Mouse (Mus musculus) heart, embryonic 15.5 days (tissue): ENCODE measurements at regions not wholly inside any gene's neighbourhood (a gene's known extent, or its start where the extent isn't known, plus 50 kb on each side); places are given as distances from the start of the nearest gene placed in this dataset.
"Not testable (repeated sequence)": the region's sequence is repeated elsewhere in the genome, so short reads cannot be mapped to it uniquely, and the experiment has no call there.

Experiments
- ATAC-seq: fragments of 200-750 bp; cut with Nextera tagmentation; replicated peaks from 2 replicates; pipeline ENCODE4 v1.8.0; 2017; ENCODE audit warnings: low read depth, moderate TSS enrichment; ENCODE audit not compliant: insufficient number of reproducible peaks, insufficient read depth, low FRiP score
- H3K27ac ChIP-seq: fragments of 300-500 bp; sonication (generic); 2 replicates; pipeline ENCODE4 v1.5.1; 2015; ENCODE audit warnings: mild to moderate bottlenecking, inconsistent platforms
- H3K27me3 ChIP-seq: fragments of 300-500 bp; sonication (generic); 2 replicates; pipeline ENCODE4 v1.6.1; 2015; ENCODE audit warnings: inconsistent platforms
- H3K36me3 ChIP-seq: fragments of 300-500 bp; sonication (generic); 2 replicates; pipeline ENCODE4 v1.6.1; 2015; ENCODE audit warnings: mild to moderate bottlenecking, inconsistent platforms
- H3K4me1 ChIP-seq: fragments of 300-500 bp; sonication (generic); replicated peaks from 2 replicates; pipeline ENCODE4 v1.6.1; 2015; ENCODE audit warnings: inconsistent platforms
- H3K4me2 ChIP-seq: fragments of 300-500 bp; sonication (generic); 2 replicates; pipeline ENCODE4 v1.6.1; 2015; ENCODE audit warnings: inconsistent platforms, mild to moderate bottlenecking, moderate library complexity
- H3K4me3 ChIP-seq: fragments of 300-500 bp; sonication (generic); 2 replicates; pipeline ENCODE4 v1.5.1; 2015; ENCODE audit warnings: mild to moderate bottlenecking, inconsistent platforms
- H3K9ac ChIP-seq: fragments of 300-500 bp; sonication (generic); 2 replicates; pipeline ENCODE4 v1.6.1; 2015; ENCODE audit warnings: mild to moderate bottlenecking, inconsistent platforms
- H3K9me3 ChIP-seq: fragments of 300-500 bp; sonication (generic); replicated peaks from 2 replicates; pipeline ENCODE4 v1.6.1; 2016; ENCODE audit warnings: inconsistent platforms
- WGBS: fragments of 180-500 bp; shearing (Covaris S2); methylation state at CpG from one replicate; pipeline ENCODE4 v1.1.7; 2015; ENCODE audit warnings: mixed read lengths; 5-methylcytosine and 5-hydroxymethylcytosine counted together

DNA sequence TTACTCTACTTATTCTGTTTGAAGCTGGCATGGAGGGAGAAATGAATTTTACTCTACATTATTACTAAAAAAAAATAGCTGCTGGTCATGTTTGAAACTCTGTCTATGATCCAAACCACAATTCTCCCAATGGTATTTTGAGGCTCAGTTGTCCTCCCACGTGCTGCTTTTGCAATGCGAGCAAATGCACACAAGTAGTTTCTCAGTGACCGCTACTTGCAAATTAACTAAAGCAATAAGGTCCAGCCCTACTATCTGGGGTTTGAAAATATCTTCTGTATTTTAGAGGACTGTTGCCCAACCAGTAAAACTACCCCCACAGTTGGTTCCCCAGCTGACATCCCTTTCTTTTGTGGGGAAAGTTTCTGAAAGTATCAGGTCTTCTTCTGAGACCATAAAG lies 276.0 kb downstream of the Cetn3 start:
- ATAC-seq = no peak
- 73% methylated on average over 3 of the region's 3 CpGs for WGBS
- peak overlapping the region; percentile 64 for H3K27ac ChIP-seq

GRCm38 (mm10) chr13:82059498-82059897 lies 276.6 kb downstream of the Cetn3 start:
- Histone ChIP-seq H3K4me1 (peaks cover 15% of the 10 kb centered on the region), H3K4me2 (no peak overlapping the region), H3K27ac (peak overlapping the region; percentile 20; the same call in 1 of the 2 replicates), H3K9ac (no peak overlapping the region), H3K4me3 (no peak overlapping the region), H3K27me3 (no peaks in the 10 kb centered on the region), H3K36me3 (no peaks in the 10 kb centered on the region), H3K9me3 (no peaks in the 10 kb centered on the region)
- 9% methylated on average over 5 of the region's 5 CpGs for WGBS
- peak; percentile 70; the same call in 1 of the 2 replicates for ATAC-seq

More for the DNA sequence above, 276.0 kb downstream of the Cetn3 start:
- no peaks in the 10 kb centered on the region for H3K27me3 ChIP-seq
- H3K4me1 ChIP-seq = peaks cover 15% of the 10 kb centered on the region
- H3K9ac ChIP-seq = no peak overlapping the region
- no peak overlapping the region for H3K4me3 ChIP-seq
- no peaks in the 10 kb centered on the region for H3K36me3 ChIP-seq
- H3K4me2 ChIP-seq = no peak overlapping the region
- no peaks in the 10 kb centered on the region for H3K9me3 ChIP-seq

GRCm38 (mm10) chr13:82063880-82064279 lies 281.0 kb downstream of the Cetn3 start:
- WGBS = 90% methylated on average over 2 of the region's 2 CpGs
- not testable (repeated sequence) for H3K36me3 ChIP-seq, H3K4me2 ChIP-seq, H3K9ac ChIP-seq, H3K9me3 ChIP-seq, H3K27me3 ChIP-seq, H3K27ac ChIP-seq, H3K4me1 ChIP-seq, ATAC-seq, H3K4me3 ChIP-seq

- Histone ChIP-seq H3K9ac (no peak overlapping the region), H3K36me3 (no peaks in the 10 kb centered on the region), H3K27ac (no peak overlapping the region), H3K9me3 (no peaks in the 10 kb centered on the region), H3K4me2 (no peak overlapping the region), H3K4me3 (no peak overlapping the region), H3K4me1 (no peaks in the 10 kb centered on the region), H3K27me3 (no peaks in the 10 kb centered on the region)
- WGBS = 65% methylated on average over 1 of the region's 1 CpGs
- no peak for ATAC-seq
Observed at GRCm38 (mm10) chr13:82066174-82066573, 283.3 kb downstream of the Cetn3 start.

DNA sequence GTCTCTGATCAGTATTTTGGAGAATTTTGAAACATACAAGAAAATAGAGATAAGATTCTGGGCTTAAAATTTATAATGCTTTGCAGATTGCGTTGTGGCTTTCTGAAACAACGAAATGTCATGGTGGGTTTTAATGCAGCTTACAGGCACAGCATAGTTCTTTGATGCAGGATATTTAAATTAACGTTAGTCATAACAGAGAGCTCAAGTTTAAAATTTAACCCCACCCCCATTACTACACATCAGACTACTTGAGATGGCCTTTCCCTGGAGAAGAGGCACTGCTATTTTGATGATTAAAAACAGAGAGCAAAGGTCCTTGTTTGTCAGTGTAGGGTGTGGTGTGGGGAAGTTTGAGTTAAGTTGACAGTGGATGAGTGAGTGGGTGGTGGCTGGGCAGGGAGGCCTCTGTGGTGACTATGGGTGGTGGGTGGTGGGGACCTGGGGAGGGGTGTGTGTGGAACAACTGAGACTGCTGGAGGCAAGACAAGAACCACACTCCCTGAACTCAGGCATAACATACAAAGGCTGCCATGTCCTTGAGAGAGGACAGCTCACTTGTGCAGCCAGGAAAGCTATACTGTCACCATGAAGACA lies 283.9 kb downstream of the Cetn3 start:
- Histone ChIP-seq H3K4me3 (no peak overlapping the region), H3K4me1 (no peaks in the 10 kb centered on the region), H3K27ac (no peak overlapping the region), H3K36me3 (no peaks in the 10 kb centered on the region), H3K9ac (no peak overlapping the region), H3K27me3 (no peaks in the 10 kb centered on the region), H3K4me2 (no peak overlapping the region), H3K9me3 (no peaks in the 10 kb centered on the region)
- WGBS = 78% methylated on average over 3 of the region's 3 CpGs
- ATAC-seq = no peak

GRCm38 (mm10) chr13:82072449-82072848 lies 289.6 kb downstream of the Cetn3 start:
- 89% methylated on average over 1 of the region's 1 CpGs for WGBS
- H3K4me2 ChIP-seq = no peak overlapping the region
- no peaks in the 10 kb centered on the region for H3K9me3 ChIP-seq
- no peaks in the 10 kb centered on the region for H3K4me1 ChIP-seq
- no peaks in the 10 kb centered on the region for H3K36me3 ChIP-seq
- H3K27ac ChIP-seq = no peak overlapping the region
- no peak overlapping the region for H3K9ac ChIP-seq
- ATAC-seq = no peak
- H3K4me3 ChIP-seq = no peak overlapping the region
- no peaks in the 10 kb centered on the region for H3K27me3 ChIP-seq

DNA sequence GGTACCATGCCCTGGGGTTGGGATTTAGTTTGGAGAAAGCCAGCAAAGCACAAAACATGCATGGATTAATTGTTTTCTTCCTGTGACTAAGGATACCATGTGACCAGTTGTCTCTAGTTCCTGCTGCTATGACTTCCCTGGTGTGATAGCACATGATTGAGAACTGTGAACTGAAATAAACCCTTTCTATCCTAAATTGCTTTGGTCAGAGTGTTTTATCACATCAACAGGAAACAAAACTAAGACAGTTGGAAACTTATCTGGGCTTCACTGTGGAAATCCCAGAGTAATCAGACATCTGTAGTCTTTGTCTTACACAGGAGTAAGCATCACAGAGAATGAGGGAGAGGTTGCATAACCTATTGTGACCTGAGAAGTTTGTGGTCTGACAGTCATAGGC lies 290.5 kb downstream of the Cetn3 start:
- Histone ChIP-seq H3K27ac (no peak overlapping the region), H3K36me3 (no peaks in the 10 kb centered on the region), H3K4me1 (no peaks in the 10 kb centered on the region), H3K4me2 (no peak overlapping the region), H3K9me3 (no peaks in the 10 kb centered on the region), H3K9ac (no peak overlapping the region), H3K27me3 (no peaks in the 10 kb centered on the region), H3K4me3 (no peak overlapping the region)
- ATAC-seq = no peak

GRCm38 (mm10) chr13:82081375-82081774 lies 298.5 kb downstream of the Cetn3 start:
- Histone ChIP-seq H3K4me3 (no peak overlapping the region), H3K27me3 (no peaks in the 10 kb centered on the region), H3K9me3 (no peaks in the 10 kb centered on the region), H3K9ac (no peak overlapping the region), H3K36me3 (no peaks in the 10 kb centered on the region), H3K4me1 (no peaks in the 10 kb centered on the region), H3K4me2 (no peak overlapping the region), H3K27ac (no peak overlapping the region)
- 85% methylated on average over 2 of the region's 2 CpGs for WGBS
- ATAC-seq = no peak

DNA sequence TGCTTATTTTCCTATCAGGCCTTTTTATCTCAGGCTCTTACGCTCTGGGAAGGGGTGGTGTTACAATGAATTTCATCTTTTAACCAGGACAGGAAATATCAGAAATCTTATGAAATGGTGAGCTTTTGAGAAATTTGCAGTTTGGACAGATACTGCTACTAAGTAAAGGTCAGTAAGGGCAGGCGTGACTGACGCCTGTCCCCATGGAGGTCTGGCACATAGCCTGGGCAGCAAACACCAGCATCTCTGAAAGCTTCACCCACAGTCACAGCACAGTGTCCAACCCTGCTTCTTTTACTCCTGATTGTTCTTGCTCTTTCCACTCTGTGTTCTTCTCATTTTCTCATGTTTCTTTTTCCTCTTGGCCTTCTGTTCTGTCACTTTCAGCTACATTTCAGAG lies 304.8 kb downstream of the Cetn3 start:
- no peaks in the 10 kb centered on the region for H3K36me3 ChIP-seq
- 67% methylated on average over 3 of the region's 3 CpGs for WGBS
- no peaks in the 10 kb centered on the region for H3K9me3 ChIP-seq
- ATAC-seq = no peak
- H3K9ac ChIP-seq = no peak overlapping the region
- no peak overlapping the region for H3K27ac ChIP-seq
- H3K4me2 ChIP-seq = no peak overlapping the region
- H3K4me3 ChIP-seq = no peak overlapping the region
- no peaks in the 10 kb centered on the region for H3K27me3 ChIP-seq
- no peaks in the 10 kb centered on the region for H3K4me1 ChIP-seq

GRCm38 (mm10) chr13:82092186-82092585 lies 309.3 kb downstream of the Cetn3 start:
- no peak overlapping the region for H3K4me2 ChIP-seq
- 83% methylated on average over 5 of the region's 5 CpGs for WGBS
- no peak for ATAC-seq
- no peaks in the 10 kb centered on the region for H3K9me3 ChIP-seq
- no peak overlapping the region for H3K9ac ChIP-seq
- H3K27ac ChIP-seq = no peak overlapping the region
- H3K27me3 ChIP-seq = no peaks in the 10 kb centered on the region
- no peaks in the 10 kb centered on the region for H3K4me1 ChIP-seq
- no peaks in the 10 kb centered on the region for H3K36me3 ChIP-seq
- no peak overlapping the region for H3K4me3 ChIP-seq

DNA sequence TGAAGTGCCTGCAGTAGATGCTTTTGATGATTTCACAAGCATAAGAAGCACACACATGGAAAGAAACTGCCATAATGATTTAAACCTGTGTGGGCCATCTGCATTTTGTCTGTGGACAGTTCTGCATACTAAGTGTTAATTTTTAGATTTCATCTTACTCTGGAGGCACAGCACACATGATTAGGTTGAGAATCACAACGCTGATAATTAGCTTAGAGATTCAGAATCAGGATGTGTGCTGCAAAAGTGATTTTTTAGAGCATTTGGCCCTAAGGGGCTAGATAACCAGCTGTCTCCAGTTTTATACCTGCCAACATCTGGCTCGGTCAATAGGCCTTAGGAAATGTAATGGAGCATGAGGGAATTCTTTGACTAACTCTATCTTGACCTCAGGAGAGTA lies 323.2 kb downstream of the Cetn3 start:
- WGBS = 69% methylated on average over 2 of the region's 2 CpGs

More for the DNA sequence above, 323.2 kb downstream of the Cetn3 start:
- no peaks in the 10 kb centered on the region for H3K36me3 ChIP-seq
- no peak overlapping the region for H3K4me3 ChIP-seq
- H3K4me2 ChIP-seq = no peak overlapping the region
- no peak for ATAC-seq
- no peaks in the 10 kb centered on the region for H3K9me3 ChIP-seq
- no peaks in the 10 kb centered on the region for H3K27me3 ChIP-seq
- H3K9ac ChIP-seq = no peak overlapping the region
- H3K4me1 ChIP-seq = no peaks in the 10 kb centered on the region
- no peak overlapping the region for H3K27ac ChIP-seq
